Mouse (Mus musculus) megakaryocyte, adult 5-6 weeks (primary cell): Measurements from ENCODE around the gene Itga5. TPM values are rescaled to one million over a fixed set of nuclear protein-coding genes. Genes with fewer than 3 reads are reported as not detected.

Source experiments
- ATAC-seq: 2 replicates; pipeline ENCODE4 v1.8.0; 2016; ENCODE audit warnings: mild to moderate bottlenecking, inconsistent platforms; ENCODE audit not compliant: poor library complexity, severe bottlenecking
- total RNA-seq, 2 experiments: library from RNA; stranded (forward) in 1 of 2; stranded (reverse) in 1 of 2; fragments of 153-499, 151-499 nt in 1 of 2; fragments of 221-1000, 200-1000 nt in 1 of 2; gene quantifications; 2 replicates each; pipeline versions ENCODE4 v1.2.3 to v1.2.4; 2015 to 2017

Itga5 gene
- total RNA-seq, 2 experiments from 2014 or later = 9.5 to 21.4 TPM

- no peak for ATAC-seq
These were observed 51.5 kb downstream of the Itga5 start for GRCm38 (mm10) chr15:103315011-103315502.

- no peak for ATAC-seq
These were observed 52.4 kb downstream of the Itga5 start for GRCm38 (mm10) chr15:103314181-103314580.

- ATAC-seq = peak; percentile 28; the same call in 1 of the 2 replicates
These were observed 53.0 kb downstream of the Itga5 start for GRCm38 (mm10) chr15:103313495-103314095.

- ATAC-seq = peak; percentile 52
These were observed 56.1 kb downstream of the Itga5 start, which contains the start of gene Gpr84 for GRCm38 (mm10) chr15:103310365-103310910. TSS of gene Gpr84 (minus strand) at chr15:103310612.

GRCm38 (mm10) chr15:103308876-103309580 lies 57.5 kb downstream of the Itga5 start:
- ATAC-seq = no peak

- 0 out of 2 replicates have a peak, but pooled peaks have one; percentile 20 for ATAC-seq
These were observed 58.3 kb downstream of the Itga5 start for GRCm38 (mm10) chr15:103308056-103308875.

- peak; percentile 52 for ATAC-seq
These were observed 59.4 kb downstream of the Itga5 start for GRCm38 (mm10) chr15:103307125-103307524.

- no peak for ATAC-seq
These were observed 60.5 kb downstream of the Itga5 start for GRCm38 (mm10) chr15:103305792-103306645.

GRCm38 (mm10) chr15:103305070-103305678 lies 61.4 kb downstream of the Itga5 start:
- ATAC-seq = peak; percentile 82

- ATAC-seq = no peak
These were observed 62.0 kb downstream of the Itga5 start for GRCm38 (mm10) chr15:103304616-103304969.

GRCm38 (mm10) chr15:103303916-103304615 lies 62.5 kb downstream of the Itga5 start:
- ATAC-seq = no peak

GRCm38 (mm10) chr15:103302341-103303021 lies 64.1 kb downstream of the Itga5 start:
- no peak for ATAC-seq

GRCm38 (mm10) chr15:103301547-103302340 lies 64.8 kb downstream of the Itga5 start:
- ATAC-seq = no peak

GRCm38 (mm10) chr15:103301046-103301445 lies 65.5 kb downstream of the Itga5 start:
- no peak for ATAC-seq

- no peak for ATAC-seq
These were observed 66.0 kb downstream of the Itga5 start for GRCm38 (mm10) chr15:103300560-103300959.

GRCm38 (mm10) chr15:103300067-103300471 lies 66.5 kb downstream of the Itga5 start:
- no peak for ATAC-seq

- no peak for ATAC-seq
These were observed 66.9 kb downstream of the Itga5 start for GRCm38 (mm10) chr15:103299644-103300043.
